Mouse (Mus musculus) liver, embryonic 16.5 days (tissue): ENCODE data around the gene Zgrf1. TPM values are rescaled to one million over a fixed set of nuclear protein-coding genes. Genes with fewer than 3 reads are reported as not detected.

ENCODE experiments used
- ATAC-seq: fragments of 200-750 bp; cut with Nextera tagmentation; 2 replicates; pipeline ENCODE4 v1.8.0; 2017; ENCODE audit warnings: low read depth, mild to moderate bottlenecking, moderate number of reproducible peaks, moderate library complexity
- H3K27ac ChIP-seq: fragments of 300-500 bp; sonication (generic); 2 replicates; pipeline ENCODE4 v1.5.1; 2014; ENCODE audit warnings: mild to moderate bottlenecking, low read length
- H3K27me3 ChIP-seq: fragments of 300-500 bp; sonication (generic); 2 replicates; pipeline ENCODE4 v1.6.1; 2014; ENCODE audit warnings: low read depth, low read length, mixed read lengths; ENCODE audit not compliant: control insufficient read depth, insufficient read depth
- H3K36me3 ChIP-seq: fragments of 300-500 bp; sonication (generic); 2 replicates; pipeline ENCODE4 v1.6.1; 2014; ENCODE audit warnings: mild to moderate bottlenecking; ENCODE audit not compliant: control insufficient read depth, insufficient read depth
- H3K4me1 ChIP-seq: fragments of 300-500 bp; sonication (generic); 2 replicates; pipeline ENCODE4 v1.6.1; 2014; ENCODE audit warnings: low read depth, low read length, mixed read lengths; ENCODE audit not compliant: control insufficient read depth
- H3K4me2 ChIP-seq: fragments of 300-500 bp; sonication (generic); 2 replicates; pipeline ENCODE4 v1.6.1; 2014; ENCODE audit warnings: low read depth, low read length, mixed read lengths
- H3K4me3 ChIP-seq: fragments of 300-500 bp; sonication (generic); 2 replicates; pipeline ENCODE4 v1.5.1; 2014; ENCODE audit warnings: low read depth, mild to moderate bottlenecking, low read length
- H3K9ac ChIP-seq: fragments of 300-500 bp; sonication (generic); 2 replicates; pipeline ENCODE4 v1.6.1; 2014; ENCODE audit warnings: low read depth, low read length
- H3K9me3 ChIP-seq: fragments of 300-500 bp; sonication (generic); replicated peaks from 2 replicates; pipeline ENCODE4 v1.6.1; 2016; ENCODE audit warnings: low read length; ENCODE audit not compliant: control insufficient read depth
- WGBS: fragments of 180-500 bp; shearing (Covaris S2); extraction: QIAGEN DNeasy Blood & Tissue Kit; methylation state at CpG from one replicate; pipeline ENCODE4 v1.1.7; 2014; ENCODE audit not compliant: insufficient replicate concordance; 5-methylcytosine and 5-hydroxymethylcytosine counted together
- polyA plus RNA-seq: library from polyadenylated mRNA; unstranded; fragments of >200 nt; fragmentation: Nextera tagmentation; extraction: Ambion mirVana; gene quantifications from 2 replicates; pipeline ENCODE4 v1.2.1, GENCODE M21; 2015

The Zgrf1 gene
- polyA plus RNA-seq, 1 experiment from 2014 or later, result 4.4 TPM

GRCm38 (mm10) chr3:127552434-127552972, 786 bp upstream of the Zgrf1 start:
- H3K4me2 ChIP-seq, result peak overlapping the region; percentile 76
- H3K4me1 ChIP-seq, result peaks cover 11% of the 10 kb centered on the region
- H3K27ac ChIP-seq, result peak overlapping the region; percentile 94
- no peaks in the 10 kb centered on the region for H3K9me3 ChIP-seq
- H3K36me3 ChIP-seq, result peaks cover 6% of the 10 kb centered on the region
- ATAC-seq, result no peak
- no peaks in the 10 kb centered on the region for H3K27me3 ChIP-seq
- H3K9ac ChIP-seq, result peak overlapping the region; percentile 83
- H3K4me3 ChIP-seq, result peak overlapping the region; percentile 82
- WGBS, result 7% methylated on average over 11 of the region's 13 CpGs

GRCm38 (mm10) chr3:127553720-127554043, 393 bp downstream of the Zgrf1 start:
- H3K4me3 ChIP-seq, result peak overlapping the region; percentile 82
- ATAC-seq, result no peak
- H3K9me3 ChIP-seq, result no peaks in the 10 kb centered on the region
- H3K4me1 ChIP-seq, result peaks cover 11% of the 10 kb centered on the region
- WGBS, result 0% methylated on average over 4 of the region's 4 CpGs
- peak overlapping the region; percentile 42 for H3K27ac ChIP-seq
- peak overlapping the region; percentile 78 for H3K4me2 ChIP-seq
- no peaks in the 10 kb centered on the region for H3K27me3 ChIP-seq
- peak overlapping the region; percentile 83 for H3K9ac ChIP-seq
- H3K36me3 ChIP-seq, result peaks cover 11% of the 10 kb centered on the region

- Histone ChIP-seq H3K4me1 (peaks cover 11% of the 10 kb centered on the region), H3K9me3 (no peaks in the 10 kb centered on the region), H3K4me2 (peak overlapping the region; percentile 78), H3K27me3 (no peaks in the 10 kb centered on the region), H3K36me3 (peaks cover 11% of the 10 kb centered on the region), H3K4me3 (peak overlapping the region; percentile 82), H3K27ac (no peak overlapping the region), H3K9ac (peak overlapping the region; percentile 22; the same call in 1 of the 2 replicates)
- no peak for ATAC-seq
- WGBS, result 58% methylated on average over 5 of the region's 5 CpGs
Measured at GRCm38 (mm10) chr3:127554723-127555122, 1.4 kb downstream of the Zgrf1 start.

- ATAC-seq, result no peak
- H3K4me3 ChIP-seq, result no peak overlapping the region
- peaks cover 7% of the 10 kb centered on the region for H3K4me1 ChIP-seq
- no peak overlapping the region for H3K4me2 ChIP-seq
- no peaks in the 10 kb centered on the region for H3K27me3 ChIP-seq
- no peak overlapping the region for H3K27ac ChIP-seq
- no peaks in the 10 kb centered on the region for H3K9me3 ChIP-seq
- no peak overlapping the region for H3K9ac ChIP-seq
- H3K36me3 ChIP-seq, result peaks cover 35% of the 10 kb centered on the region
Measured at GRCm38 (mm10) chr3:127558201-127558600, 4.9 kb downstream of the Zgrf1 start.

- H3K27ac ChIP-seq, result no peak overlapping the region
- no peak overlapping the region for H3K4me3 ChIP-seq
- no peak for ATAC-seq
- H3K9me3 ChIP-seq, result no peaks in the 10 kb centered on the region
- H3K36me3 ChIP-seq, result peaks cover 30% of the 10 kb centered on the region
- 58% methylated on average over 4 of the region's 4 CpGs for WGBS
- H3K27me3 ChIP-seq, result no peaks in the 10 kb centered on the region
- no peaks in the 10 kb centered on the region for H3K4me1 ChIP-seq
- no peak overlapping the region for H3K9ac ChIP-seq
- no peak overlapping the region for H3K4me2 ChIP-seq
Measured at GRCm38 (mm10) chr3:127562974-127563373, 9.7 kb downstream of the Zgrf1 start.

- Histone ChIP-seq H3K27me3 (no peaks in the 10 kb centered on the region), H3K36me3 (peaks cover 29% of the 10 kb centered on the region), H3K4me3 (no peak overlapping the region), H3K4me2 (no peak overlapping the region), H3K27ac (no peak overlapping the region), H3K9me3 (no peaks in the 10 kb centered on the region), H3K9ac (no peak overlapping the region), H3K4me1 (no peaks in the 10 kb centered on the region)
- ATAC-seq, result no peak
- WGBS, result 72% methylated on average over 3 of the region's 3 CpGs
Measured at GRCm38 (mm10) chr3:127565129-127565528, 11.8 kb downstream of the Zgrf1 start.

GRCm38 (mm10) chr3:127572557-127572956, 19.3 kb downstream of the Zgrf1 start:
- Histone ChIP-seq H3K27me3 (no peaks in the 10 kb centered on the region), H3K4me1 (no peaks in the 10 kb centered on the region), H3K36me3 (peaks cover 9% of the 10 kb centered on the region; the same call in 1 of the 2 replicates), H3K4me3 (no peak overlapping the region), H3K4me2 (no peak overlapping the region), H3K27ac (no peak overlapping the region), H3K9ac (no peak overlapping the region), H3K9me3 (no peaks in the 10 kb centered on the region)
- no peak for ATAC-seq
- 50% methylated on average over 4 of the region's 4 CpGs for WGBS

GRCm38 (mm10) chr3:127597136-127597535, 43.8 kb downstream of the Zgrf1 start:
- Histone ChIP-seq H3K27me3 (no peaks in the 10 kb centered on the region), H3K36me3 (peaks cover 20% of the 10 kb centered on the region), H3K9ac (no peak overlapping the region), H3K27ac (no peak overlapping the region), H3K9me3 (no peaks in the 10 kb centered on the region), H3K4me2 (no peak overlapping the region), H3K4me1 (no peaks in the 10 kb centered on the region), H3K4me3 (no peak overlapping the region)
- WGBS, result 74% methylated on average over 1 of the region's 1 CpGs
- no peak for ATAC-seq

- H3K9me3 ChIP-seq, result no peaks in the 10 kb centered on the region
- no peak for ATAC-seq
- H3K4me2 ChIP-seq, result no peak overlapping the region
- no peaks in the 10 kb centered on the region for H3K4me1 ChIP-seq
- H3K27ac ChIP-seq, result no peak overlapping the region
- 72% methylated on average over 2 of the region's 2 CpGs for WGBS
- H3K27me3 ChIP-seq, result no peaks in the 10 kb centered on the region
- H3K36me3 ChIP-seq, result peaks cover 25% of the 10 kb centered on the region
- H3K9ac ChIP-seq, result no peak overlapping the region
- no peak overlapping the region for H3K4me3 ChIP-seq
Measured at GRCm38 (mm10) chr3:127608109-127608508, 54.8 kb downstream of the Zgrf1 start.
